Mouse (Mus musculus) spleen, embryonic (tissue): ENCODE measurements around the gene Aox4.

Source experiments
- CTCF ChIA-PET: fragments of 350-600 bp; sonication (Branson Sonifier 250); formaldehyde crosslinking; loops from one replicate; lab custom pipeline; 2022; lab: Charles Lee

Gene Aox4

GRCm38 (mm10) chr1:58298347-58298746 lies 88.2 kb downstream of the Aox4 start:
- CTCF ChIA-PET: interaction anchor here (0.9 kb wide), 1 partner anchor 8 kb away, joined by 3 read pairs; no protein-coding TSS in a partner anchor

- CTCF ChIA-PET: no interaction called here
Observed at GRCm38 (mm10) chr1:58301073-58301472, 90.9 kb downstream of the Aox4 start.

GRCm38 (mm10) chr1:58302015-58302414 lies 91.8 kb downstream of the Aox4 start:
- CTCF ChIA-PET: no interaction called here

GRCm38 (mm10) chr1:58303009-58303408 lies 92.8 kb downstream of the Aox4 start:
- CTCF ChIA-PET: no interaction called here

GRCm38 (mm10) chr1:58303726-58304125 lies 93.5 kb downstream of the Aox4 start:
- CTCF ChIA-PET: no interaction called here

- CTCF ChIA-PET: no interaction called here
Observed at GRCm38 (mm10) chr1:58304296-58304695, 94.1 kb downstream of the Aox4 start.

GRCm38 (mm10) chr1:58307181-58307580 lies 97.0 kb downstream of the Aox4 start:
- CTCF ChIA-PET: interaction anchor here (0.9 kb wide), 1 partner anchor 9 kb away, joined by 3 read pairs; no protein-coding TSS in a partner anchor

GRCm38 (mm10) chr1:58308594-58308993 lies 98.4 kb downstream of the Aox4 start:
- CTCF ChIA-PET: no interaction called here

GRCm38 (mm10) chr1:58309853-58310252 lies 99.7 kb downstream of the Aox4 start:
- CTCF ChIA-PET: no interaction called here

GRCm38 (mm10) chr1:58311221-58311864 lies 101.1 kb downstream of the Aox4 start:
- CTCF ChIA-PET: no interaction called here

GRCm38 (mm10) chr1:58313173-58313572 lies 103.0 kb downstream of the Aox4 start:
- CTCF ChIA-PET: no interaction called here

GRCm38 (mm10) chr1:58315532-58315931 lies 105.3 kb downstream of the Aox4 start:
- CTCF ChIA-PET: no interaction called here
